Mouse (Mus musculus): ENCODE data around the gene Pnpla2. TPM values are rescaled to one million over a fixed set of nuclear protein-coding genes. Genes with fewer than 3 reads are reported as not detected.

The Pnpla2 gene
- total and polyA plus RNA-seq, 2 experiments from 2014 or later, result 63.8 to 159 TPM

GRCm38 (mm10) chr7:141420030-141420702 lies 34.8 kb upstream of the Pnpla2 start:
- no peaks in the 10 kb centered on the region for H3K9me3 ChIP-seq (replicated peaks; ENCODE audit: control insufficient read depth, low read length)
- no peaks in the 10 kb centered on the region for H3K36me3 ChIP-seq (replicated peaks; ENCODE audit: control insufficient read depth, insufficient read depth, low read length)
- TF ChIP-seq EP300 (IDR thresholded peaks at IDR 0.05; ENCODE audit: low read depth) (no peak), CTCF (IDR thresholded peaks at IDR 0.05; ENCODE audit: low read depth) (no peak)
- WGBS, result 66% methylated on average over 9 of the region's 9 CpGs
- H3K4me3 ChIP-seq (ENCODE audit: low read depth, low read length), result no peak overlapping the region
- H3K4me2 ChIP-seq (ENCODE audit: low read depth, low read length), result no peak overlapping the region
- H3K27ac ChIP-seq (ENCODE audit: low read depth), result no peak overlapping the region
- H3K4me1 ChIP-seq (ENCODE audit: control insufficient read depth, insufficient read depth), result no peaks in the 10 kb centered on the region
- no peaks in the 10 kb centered on the region for H3K27me3 ChIP-seq (ENCODE audit: control insufficient read depth, insufficient read depth, low read length)
- ATAC-seq (ENCODE audit: insufficient read depth, low read depth), result no peak
- no peak overlapping the region for H3K9ac ChIP-seq (replicated peaks; ENCODE audit: low read depth, low read length)
- DNase-seq (ENCODE audit: low spot score), result no peak

GRCm38 (mm10) chr7:141423811-141424210 lies 31.2 kb upstream of the Pnpla2 start:
- Histone ChIP-seq H3K4me2 (ENCODE audit: low read depth, low read length) (no peak overlapping the region), H3K27me3 (ENCODE audit: control insufficient read depth, insufficient read depth, low read length) (no peaks in the 10 kb centered on the region), H3K36me3 (replicated peaks; ENCODE audit: control insufficient read depth, insufficient read depth, low read length) (no peaks in the 10 kb centered on the region), H3K4me3 (ENCODE audit: low read depth, low read length) (no peak overlapping the region), H3K9ac (replicated peaks; ENCODE audit: low read depth, low read length) (no peak overlapping the region), H3K4me1 (ENCODE audit: control insufficient read depth, insufficient read depth) (0 out of 2 replicates have a peak, but pooled peaks cover 2% of the 10 kb centered on the region), H3K27ac (ENCODE audit: low read depth) (no peak overlapping the region), H3K9me3 (replicated peaks; ENCODE audit: control insufficient read depth, low read length) (no peaks in the 10 kb centered on the region)
- DNase-seq (ENCODE audit: low spot score) (no peak), ATAC-seq (ENCODE audit: insufficient read depth, low read depth) (no peak)
- no peak for TF ChIP-seq CTCF (IDR thresholded peaks at IDR 0.05; ENCODE audit: low read depth)
- no peak for TF ChIP-seq EP300 (IDR thresholded peaks at IDR 0.05; ENCODE audit: low read depth)
- WGBS, result 59% methylated on average over 4 of the region's 4 CpGs

GRCm38 (mm10) chr7:141426948-141427730 lies 27.9 kb upstream of the Pnpla2 start:
- H3K4me3 ChIP-seq (ENCODE audit: low read depth, low read length), result no peak overlapping the region
- H3K4me1 ChIP-seq (ENCODE audit: control insufficient read depth, insufficient read depth), result peaks cover 5% of the 10 kb centered on the region; the same call in 1 of the 2 replicates
- no peak overlapping the region for H3K4me2 ChIP-seq (ENCODE audit: low read depth, low read length)
- ATAC-seq (ENCODE audit: insufficient read depth, low read depth) (no peak), DNase-seq (ENCODE audit: low spot score) (no peak)
- no peak overlapping the region for H3K9ac ChIP-seq (replicated peaks; ENCODE audit: low read depth, low read length)
- WGBS, result 81% methylated on average over 12 of the region's 12 CpGs
- no peak overlapping the region for H3K27ac ChIP-seq (ENCODE audit: low read depth)
- H3K36me3 ChIP-seq (replicated peaks; ENCODE audit: control insufficient read depth, insufficient read depth, low read length), result peaks cover 20% of the 10 kb centered on the region
- no peak for TF ChIP-seq CTCF (IDR thresholded peaks at IDR 0.05; ENCODE audit: low read depth)
- H3K9me3 ChIP-seq (replicated peaks; ENCODE audit: control insufficient read depth, low read length), result no peaks in the 10 kb centered on the region
- H3K27me3 ChIP-seq (ENCODE audit: control insufficient read depth, insufficient read depth, low read length), result no peaks in the 10 kb centered on the region

- Histone ChIP-seq H3K27me3 (ENCODE audit: control insufficient read depth, insufficient read depth, low read length) (no peaks in the 10 kb centered on the region), H3K36me3 (replicated peaks; ENCODE audit: control insufficient read depth, insufficient read depth, low read length) (peaks cover 20% of the 10 kb centered on the region), H3K27ac (ENCODE audit: low read depth) (no peak overlapping the region), H3K4me1 (ENCODE audit: control insufficient read depth, insufficient read depth) (peaks cover 5% of the 10 kb centered on the region; the same call in 1 of the 2 replicates), H3K4me3 (ENCODE audit: low read depth, low read length) (no peak overlapping the region), H3K4me2 (ENCODE audit: low read depth, low read length) (no peak overlapping the region), H3K9me3 (replicated peaks; ENCODE audit: control insufficient read depth, low read length) (no peaks in the 10 kb centered on the region), H3K9ac (replicated peaks; ENCODE audit: low read depth, low read length) (no peak overlapping the region)
- WGBS, result 56% methylated on average over 5 of the region's 5 CpGs
- TF ChIP-seq EP300 (IDR thresholded peaks at IDR 0.05; ENCODE audit: low read depth) (no peak), CTCF (IDR thresholded peaks at IDR 0.05; ENCODE audit: low read depth) (no peak)
- DNase-seq (ENCODE audit: low spot score), result no peak
- ATAC-seq (ENCODE audit: insufficient read depth, low read depth), result no peak
Observed at GRCm38 (mm10) chr7:141428701-141429100, 26.3 kb upstream of the Pnpla2 start.

- DNase-seq (ENCODE audit: low spot score), result no peak
- no peaks in the 10 kb centered on the region for H3K27me3 ChIP-seq (ENCODE audit: control insufficient read depth, insufficient read depth, low read length)
- peak within 1 kb of the TSS; percentile 9; the same call in 1 of the 2 replicates for H3K9ac ChIP-seq (replicated peaks; ENCODE audit: low read depth, low read length)
- TF ChIP-seq EP300 (IDR thresholded peaks at IDR 0.05; ENCODE audit: low read depth) (no peak), CTCF (IDR thresholded peaks at IDR 0.05; ENCODE audit: low read depth) (no peak)
- 0 out of 2 replicates have a peak, but pooled peaks have one; percentile 14 for ATAC-seq (ENCODE audit: insufficient read depth, low read depth)
- H3K4me1 ChIP-seq (ENCODE audit: control insufficient read depth, insufficient read depth), result peaks cover 10% of the 10 kb centered on the region
- H3K4me2 ChIP-seq (ENCODE audit: low read depth, low read length), result peak within 1 kb of the TSS; percentile 29
- H3K36me3 ChIP-seq (replicated peaks; ENCODE audit: control insufficient read depth, insufficient read depth, low read length), result peaks cover 20% of the 10 kb centered on the region
- H3K27ac ChIP-seq (ENCODE audit: low read depth), result no peak within 1 kb of the TSS
- H3K4me3 ChIP-seq (ENCODE audit: low read depth, low read length), result no peak within 1 kb of the TSS
- WGBS, result 8% methylated on average over 19 of the region's 19 CpGs
- no peaks in the 10 kb centered on the region for H3K9me3 ChIP-seq (replicated peaks; ENCODE audit: control insufficient read depth, low read length)
Observed at GRCm38 (mm10) chr7:141429310-141429709, 25.7 kb upstream of the Pnpla2 start, which contains the start of gene Cend1. Gene Cend1, minus strand, starts transcription at chr7:141429491.

All from heart, postnatal 0 days (tissue).